In genomic region chr2:104818763-104819162, GRCm38 (mm10) we compare ENCODE assay signal across 6 mouse cellular contexts. TPM values are rescaled to one million over a fixed set of nuclear protein-coding genes. Genes with fewer than 3 reads are reported as not detected.
A peak's percentile ranks its signal among the peaks of the same experiment; 100 is the strongest.
DNase-seq lines count a peak whose midpoint lies in the region; ATAC-seq and TF ChIP-seq lines count a peak whose summit lies in the region.
"Not testable (repeated sequence)": the region's sequence is repeated elsewhere in the genome, so short reads cannot be mapped to it uniquely, and the experiment has no call there.
"Had no signal": no experiment of that assay in that cellular context is flagged by ENCODE, and none has a peak within 500 bp of the region (broad histone marks: within the 10 kb centered on the region; RNA-seq: fewer than 3 reads in every experiment).

No protein-coding gene starts in this region.

- 85% methylated on average over 3 of the region's 3 CpGs for WGBS in forebrain, embryonic 10.5 days
- WGBS in heart, embryonic 13.5 days, result 93% methylated on average over 3 of the region's 3 CpGs
- WGBS in kidney, embryonic 16.5 days, result 86% methylated on average over 3 of the region's 3 CpGs

- H3K36me3 ChIP-seq in CH12.LX (replicated peaks in 1 of 2; ENCODE audit: control insufficient read depth in 1 of 2, insufficient read depth in 1 of 2, low read length in 1 of 2); forebrain, embryonic 10.5 days (replicated peaks); heart, embryonic 13.5 days; kidney, embryonic 16.5 days (ENCODE audit: insufficient read depth, low read length); myocyte (ENCODE audit: control insufficient read depth, insufficient read depth): not testable (repeated sequence)

- TF ChIP-seq CTCF in CH12.LX (conservative IDR thresholded peaks at IDR 0.05 in 1 of 2, IDR thresholded peaks at IDR 0.05 in 1 of 2; ENCODE audit: low read depth in 2 of 2, low read length in 2 of 2), result not testable (repeated sequence)

- not testable (repeated sequence) for H3K9me3 ChIP-seq in CH12.LX (replicated peaks; ENCODE audit: low read length); forebrain, embryonic 10.5 days; heart, embryonic 13.5 days; kidney, embryonic 16.5 days (ENCODE audit: low read length)

- H3K27me3 ChIP-seq in CH12.LX (replicated peaks); forebrain, embryonic 10.5 days (ENCODE audit: poor library complexity, severe bottlenecking); heart, embryonic 13.5 days (replicated peaks); kidney, embryonic 16.5 days (ENCODE audit: insufficient read depth, low read length); myocyte (ENCODE audit: control insufficient read depth, insufficient read depth, insufficient read length): not testable (repeated sequence)

- not testable (repeated sequence) for TF ChIP-seq RAD21 in CH12.LX (IDR thresholded peaks at IDR 0.05; ENCODE audit: low read depth, low read length)

- not testable (repeated sequence) for TF ChIP-seq POLR2A in CH12.LX (IDR thresholded peaks at IDR 0.05; ENCODE audit: low read depth, low read length); myocyte (IDR thresholded peaks at IDR 0.05; ENCODE audit: insufficient read length, low read depth)

- in situ Hi-C loops in CH12.LX (cut with MboI; ENCODE audit: low pct_ligation_motif_present, low pct_unique_long_range_greater_than_20kb, low sequenced_read_pairs), result not testable (repeated sequence)

- H3K9ac ChIP-seq in CH12.LX (ENCODE audit: insufficient read depth, low read depth); heart, embryonic 13.5 days; kidney, embryonic 16.5 days (replicated peaks; ENCODE audit: low read length): not testable (repeated sequence)

- not testable (repeated sequence) for H3K4me3 ChIP-seq in CH12.LX (replicated peaks in 1 of 3; ENCODE audit: low read depth in 2 of 3, low read length in 2 of 3, poor library complexity in 1 of 3); heart, embryonic 13.5 days; kidney, embryonic 16.5 days (ENCODE audit: low read length)
- peak overlapping the region; percentile 94; the same call in 1 of the 2 replicates for H3K4me3 ChIP-seq in forebrain, embryonic 10.5 days
- peak overlapping the region; percentile 71 for H3K4me3 ChIP-seq in myocyte

- peaks cover 2 to 15% of the 10 kb centered on the region in 2 experiments; a peak in 2 of 4 replicates for H3K4me1 ChIP-seq in CH12.LX (ENCODE audit: control insufficient read depth in 1 of 2, insufficient read depth in 2 of 2)
- peaks cover 32% of the 10 kb centered on the region for H3K4me1 ChIP-seq in forebrain, embryonic 10.5 days
- H3K4me1 ChIP-seq in heart, embryonic 13.5 days, result peaks cover 22% of the 10 kb centered on the region
- peaks cover 11% of the 10 kb centered on the region; the same call in 1 of the 2 replicates for H3K4me1 ChIP-seq in kidney, embryonic 16.5 days (ENCODE audit: insufficient read depth, low read length)

- not testable (repeated sequence) for H3ac ChIP-seq in myocyte (ENCODE audit: control insufficient read depth, insufficient read length)

- dilution Hi-C loops in CH12.LX (cut with MboI; ENCODE audit: extremely low pct_ligation_motif_present, extremely low pct_unique_long_range_greater_than_20kb, low sequenced_read_pairs), result not testable (repeated sequence)

- not testable (repeated sequence) for ATAC-seq in heart, embryonic 13.5 days (ENCODE audit: extremely low read depth, insufficient number of reproducible peaks, low FRiP score, low TSS enrichment); kidney, embryonic 16.5 days (ENCODE audit: low FRiP score, low TSS enrichment)

- H3K4me2 ChIP-seq in CH12.LX (ENCODE audit: insufficient read depth, low read depth, poor library complexity, severe bottlenecking), result not testable (repeated sequence)
- H3K4me2 ChIP-seq in heart, embryonic 13.5 days, result 0 out of 2 replicates have a peak overlapping the region, but pooled peaks have one; percentile 13
- H3K4me2 ChIP-seq in kidney, embryonic 16.5 days (replicated peaks; ENCODE audit: low read depth, low read length), result peak overlapping the region; percentile 12; the same call in 1 of the 2 replicates
- peak overlapping the region; percentile 94 for H3K4me2 ChIP-seq in myocyte (ENCODE audit: low read depth)

- not testable (repeated sequence) for TF ChIP-seq EP300 in CH12.LX (IDR thresholded peaks at IDR 0.05; ENCODE audit: low read length)

- not testable (repeated sequence) for H3K27ac ChIP-seq in CH12.LX (ENCODE audit: insufficient read depth, low read depth); forebrain, embryonic 10.5 days; heart, embryonic 13.5 days (replicated peaks); kidney, embryonic 16.5 days (ENCODE audit: low read length)

- H3K79me2 ChIP-seq in CH12.LX (replicated peaks; ENCODE audit: control insufficient read depth, extremely low read depth, insufficient read depth, poor library complexity, severe bottlenecking) (peaks cover 22% of the 10 kb centered on the region), myocyte (ENCODE audit: control insufficient read depth, insufficient read depth) (peaks cover 34% of the 10 kb centered on the region)

- DNase-seq in CH12.LX (ENCODE audit: extremely low read depth), result peak; percentile 25
- not testable (repeated sequence) for DNase-seq in forebrain, embryonic 10.5 days (ENCODE audit: extremely low spot score, low spot score)

TF ChIP-seq in CH12.LX, 34 proteins besides CTCF, POLR2A, EP300 and RAD21:
- TF ChIP-seq SIN3A (IDR thresholded peaks at IDR 0.05; ENCODE audit: low read length) (0 out of 2 replicates have a peak, but pooled peaks have one; percentile 40), RCOR1 (conservative IDR thresholded peaks at IDR 0.05; ENCODE audit: low read depth, low read length) (peak; percentile 91)

RNA-seq across cellular contexts. Expression of gene Qser1, which starts 2.2 kb away (rescaled TPM):
- total RNA-seq in CH12.LX (2012; rRNA removed), result 3.3 and 3.7 TPM in 2 replicates
- total RNA-seq in CH12.LX (2014; rRNA removed), result 6.3 and 6.8 TPM in 2 replicates
- 9.5 and 10.2 TPM in 2 replicates for polyA plus RNA-seq in CH12.LX (2012; ENCODE audit: insufficient read length, low read depth)
- 11.5 and 11.8 TPM in 2 replicates for polyA plus RNA-seq in forebrain, embryonic 10.5 days (2016; fragmentation: Nextera tagmentation; extraction: Ambion mirVana)
- polyA plus RNA-seq in heart, embryonic 13.5 days (2015; fragmentation: Nextera tagmentation; extraction: Ambion mirVana), result 6.4 and 6.6 TPM in 2 replicates
- polyA plus RNA-seq in kidney, embryonic 16.5 days (2015; fragmentation: Nextera tagmentation; extraction: Ambion mirVana), result 9.0 and 10.6 TPM in 2 replicates
- 4.1 TPM for polyA plus RNA-seq in myocyte (2012; fragmentation: generic; extraction: Trizol)

RNA-seq across cellular contexts. Expression of gene Prrg4, which starts 30.9 kb away (rescaled TPM):
- total RNA-seq in CH12.LX (2012; rRNA removed) (18.3 and 21.0 TPM in 2 replicates), CH12.LX (2014; rRNA removed) (24.4 and 24.7 TPM in 2 replicates)
- polyA plus RNA-seq in CH12.LX (2012; ENCODE audit: insufficient read length, low read depth) (11.0 and 13.9 TPM in 2 replicates), myocyte (2012; fragmentation: generic; extraction: Trizol) (0.48 TPM)
- 0.71 and 0.77 TPM in 2 replicates for polyA plus RNA-seq in forebrain, embryonic 10.5 days (2016; fragmentation: Nextera tagmentation; extraction: Ambion mirVana)
- 0.99 and 1.0 TPM in 2 replicates for polyA plus RNA-seq in heart, embryonic 13.5 days (2015; fragmentation: Nextera tagmentation; extraction: Ambion mirVana)
- 2.5 and 2.7 TPM in 2 replicates for polyA plus RNA-seq in kidney, embryonic 16.5 days (2015; fragmentation: Nextera tagmentation; extraction: Ambion mirVana)
- polyA plus RNA-seq: G1E had no signal

RNA-seq across cellular contexts. Expression of gene Ccdc73, which starts 48.8 kb away (rescaled TPM):
- 1.8 and 5.1 TPM in 2 replicates for total RNA-seq in CH12.LX (2012; rRNA removed)
- total RNA-seq in CH12.LX (2014; rRNA removed), result 2.2 TPM in 1 of 2 replicates, not detected in the other
- polyA plus RNA-seq in CH12.LX (2012; ENCODE audit: insufficient read length, low read depth), result 0.97 and 2.2 TPM in 2 replicates
- polyA plus RNA-seq in forebrain, embryonic 10.5 days (2016; fragmentation: Nextera tagmentation; extraction: Ambion mirVana), result 2.9 and 4.5 TPM in 2 replicates
- 7.6 and 8.2 TPM in 2 replicates for polyA plus RNA-seq in heart, embryonic 13.5 days (2015; fragmentation: Nextera tagmentation; extraction: Ambion mirVana)
- polyA plus RNA-seq in kidney, embryonic 16.5 days (2015; fragmentation: Nextera tagmentation; extraction: Ambion mirVana), result 4.5 and 4.7 TPM in 2 replicates
- polyA plus RNA-seq in myocyte (2012; fragmentation: generic; extraction: Trizol), result 0.18 TPM
